In the genomic region with DNA sequence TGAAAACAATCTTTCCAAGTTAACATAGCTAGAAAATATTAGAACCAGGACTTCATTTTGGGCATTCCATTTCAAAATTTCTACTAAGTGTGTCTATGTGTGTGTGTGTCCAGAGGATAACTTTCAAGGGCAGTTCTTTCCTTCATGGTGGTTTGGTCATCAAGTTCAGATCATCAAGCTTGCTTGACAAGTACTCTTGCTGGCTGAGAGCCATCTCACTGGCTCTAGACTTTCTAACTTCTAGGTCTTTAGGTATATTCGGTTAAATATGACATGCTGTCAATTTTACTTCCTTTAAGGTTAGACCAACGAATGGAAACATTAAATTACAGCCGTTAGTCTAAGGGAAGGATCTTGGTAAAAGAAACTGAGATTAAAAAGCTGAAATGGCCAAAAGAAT, we compare ENCODE assay signal across 8 mouse cellular contexts. TPM values are rescaled to one million over a fixed set of nuclear protein-coding genes. Genes with fewer than 3 reads are reported as not detected.
A peak's percentile ranks its signal among the peaks of the same experiment; 100 is the strongest.
DNase-seq lines count a peak whose midpoint lies in the region; ATAC-seq and TF ChIP-seq lines count a peak whose summit lies in the region.

No protein-coding gene starts in this region.

- H3K4me1 ChIP-seq in heart, embryonic 14.5 days (ENCODE audit: control insufficient read depth in 2 of 2, insufficient read depth in 2 of 2, low read length in 2 of 2), result peaks cover 2 to 10% of the 10 kb centered on the region in 2 experiments; a peak in 2 of 4 replicates
- H3K4me1 ChIP-seq in G1E (ENCODE audit: insufficient read depth, low read depth, low read length), result peaks cover 37% of the 10 kb centered on the region
- H3K4me1 ChIP-seq in forebrain, embryonic 14.5 days (ENCODE audit: control insufficient read depth, insufficient read depth, low read length), result 0 out of 2 replicates have a peak, but pooled peaks cover 3% of the 10 kb centered on the region
- H3K4me1 ChIP-seq in liver, embryonic 16.5 days (ENCODE audit: control insufficient read depth, low read depth, low read length), result peaks cover 16% of the 10 kb centered on the region

- H3K27ac ChIP-seq in heart, embryonic 14.5 days (replicated peaks in 1 of 2; ENCODE audit: control insufficient read depth in 1 of 2, insufficient read depth in 1 of 2, low read depth in 2 of 2, low read length in 2 of 2), result no peak overlapping the region
- H3K27ac ChIP-seq in forebrain, embryonic 14.5 days (ENCODE audit: low read depth, low read length), result no peak overlapping the region
- H3K27ac ChIP-seq in liver, embryonic 16.5 days (ENCODE audit: low read length), result no peak overlapping the region

- no peak for ATAC-seq in heart, embryonic 14.5 days (ENCODE audit: insufficient number of reproducible peaks, insufficient read depth, low FRiP score, low read depth)
- ATAC-seq in G1E (ENCODE audit: extremely low read depth, insufficient number of reproducible peaks, low FRiP score, poor library complexity, severe bottlenecking), result no peak
- no peak for ATAC-seq in forebrain, embryonic 14.5 days
- ATAC-seq in liver, embryonic 16.5 days (ENCODE audit: low read depth), result no peak
- ATAC-seq in inflammation-experienced regulatory T-cells, adult 6 months, result no peak

- no peaks in the 10 kb centered on the region for H3K9me3 ChIP-seq in heart, embryonic 14.5 days (ENCODE audit: control insufficient read depth, low read length)
- H3K9me3 ChIP-seq in G1E (replicated peaks), result no peaks in the 10 kb centered on the region
- no peaks in the 10 kb centered on the region for H3K9me3 ChIP-seq in forebrain, embryonic 14.5 days (replicated peaks; ENCODE audit: control insufficient read depth, low read length)
- no peaks in the 10 kb centered on the region; the same call in 1 of the 2 replicates for H3K9me3 ChIP-seq in liver, embryonic 16.5 days (replicated peaks; ENCODE audit: control insufficient read depth, low read length)

- WGBS in heart, embryonic 14.5 days, result 28% methylated on average over 3 of the region's 3 CpGs
- 29% methylated on average over 3 of the region's 3 CpGs for WGBS in forebrain, embryonic 14.5 days
- 11% methylated on average over 3 of the region's 3 CpGs for WGBS in liver, embryonic 16.5 days (ENCODE audit: insufficient replicate concordance)

- no peak for DNase-seq in heart, postnatal 36 days
- DNase-seq in G1E (ENCODE audit: low spot score), result no peak
- no peak for DNase-seq in forebrain, embryonic 14.5 days (ENCODE audit: low spot score)
- DNase-seq in frontal cortex, postnatal 25 days (ENCODE audit: low spot score in 2 of 2), result no peak
- no peak for DNase-seq in embryo, embryonic 9.5 days (ENCODE audit: extremely low spot score)

- no peak for TF ChIP-seq CTCF in G1E (IDR thresholded peaks at IDR 0.05; ENCODE audit: low read depth, low read length)

- no peaks in the 10 kb centered on the region for H3K36me3 ChIP-seq in heart, embryonic 14.5 days (ENCODE audit: control insufficient read depth, insufficient read depth, low read length)
- no peaks in the 10 kb centered on the region for H3K36me3 ChIP-seq in G1E (replicated peaks)
- no peaks in the 10 kb centered on the region for H3K36me3 ChIP-seq in forebrain, embryonic 14.5 days (ENCODE audit: control insufficient read depth, insufficient read depth, low read length)
- no peaks in the 10 kb centered on the region for H3K36me3 ChIP-seq in liver, embryonic 16.5 days (ENCODE audit: control insufficient read depth, insufficient read depth)

- no peaks in the 10 kb centered on the region for H3K27me3 ChIP-seq in heart, embryonic 14.5 days (ENCODE audit: control insufficient read depth, insufficient read depth, low read length)
- peaks cover 2% of the 10 kb centered on the region; the same call in 1 of the 2 replicates for H3K27me3 ChIP-seq in G1E (ENCODE audit: insufficient read depth, low read length)
- no peaks in the 10 kb centered on the region for H3K27me3 ChIP-seq in forebrain, embryonic 14.5 days (replicated peaks; ENCODE audit: control insufficient read depth, insufficient read depth, low read length)
- no peaks in the 10 kb centered on the region for H3K27me3 ChIP-seq in liver, embryonic 16.5 days (ENCODE audit: control insufficient read depth, insufficient read depth, low read depth, low read length)

- H3K4me2 ChIP-seq in heart, embryonic 14.5 days (ENCODE audit: low read length), result peak overlapping the region; percentile 55
- H3K4me2 ChIP-seq in forebrain, embryonic 14.5 days (ENCODE audit: low read length), result peak overlapping the region; percentile 70
- H3K4me2 ChIP-seq in liver, embryonic 16.5 days (ENCODE audit: low read depth, low read length), result peak overlapping the region; percentile 95

- no peak overlapping the region for H3K9ac ChIP-seq in heart, embryonic 14.5 days (ENCODE audit: low read length)
- H3K9ac ChIP-seq in forebrain, embryonic 14.5 days (ENCODE audit: low read length), result no peak overlapping the region
- peak overlapping the region; percentile 94 for H3K9ac ChIP-seq in liver, embryonic 16.5 days (ENCODE audit: low read depth, low read length)

- intact Hi-C loops in heart, postnatal 36 days (cut with DNase I), result no loop called here

- H3K4me3 ChIP-seq in heart, embryonic 14.5 days (ENCODE audit: control insufficient read depth in 1 of 2, insufficient read depth in 1 of 2, low read depth in 1 of 2, low read length in 2 of 2), result peak overlapping the region; percentile 75 to 88
- peak overlapping the region; percentile 92 for H3K4me3 ChIP-seq in G1E (ENCODE audit: low read depth, low read length)
- peak overlapping the region; percentile 64 for H3K4me3 ChIP-seq in forebrain, embryonic 14.5 days (ENCODE audit: low read depth, low read length)
- H3K4me3 ChIP-seq in liver, embryonic 16.5 days (ENCODE audit: low read depth, low read length), result peak overlapping the region; percentile 95

RNA-seq across cellular contexts. Expression of a gene that starts 0.5 kb away (rescaled TPM):
- 20.7 and 22.3 TPM in 2 replicates for polyA plus RNA-seq in heart, embryonic 14.5 days (2014; fragmentation: Nextera tagmentation; extraction: Ambion mirVana)
- 10 to 100 TPM; 23.5 to 25.4 TPM for total RNA-seq in heart, postnatal 36 days (2021)
- total RNA-seq in G1E (2014; fragmentation: Nextera tagmentation), result 61.0 and 66.6 TPM in 2 replicates
- total RNA-seq in G1E (2017), result 17.5 and 20.9 TPM in 2 replicates
- polyA plus RNA-seq in G1E (2012), result 2.6 and 7.2 TPM in 2 replicates
- polyA plus RNA-seq in forebrain, embryonic 14.5 days (2014; fragmentation: Nextera tagmentation; extraction: Ambion mirVana), result 26.8 and 29.1 TPM in 2 replicates
- polyA plus RNA-seq in liver, embryonic 16.5 days (2015; fragmentation: Nextera tagmentation; extraction: Ambion mirVana), result 12.6 and 13.7 TPM in 2 replicates
- 10 to 100 TPM; 22.5 to 33.8 (median 26.2) TPM for polyA plus RNA-seq in inflammation-experienced regulatory T-cells, adult 6 months (2017; shearing (Covaris generic))

RNA-seq across cellular contexts. Expression of a gene that starts 12.2 kb away (rescaled TPM):
- polyA plus RNA-seq in heart, embryonic 14.5 days (2014; fragmentation: Nextera tagmentation; extraction: Ambion mirVana), result 24.0 and 27.7 TPM in 2 replicates
- total RNA-seq in heart, postnatal 36 days (2021), result 10 to 100 TPM; 10.7 to 12.9 TPM
- total RNA-seq in G1E (2014; fragmentation: Nextera tagmentation) (18.9 and 22.5 TPM in 2 replicates), G1E (2017) (26.4 and 28.2 TPM in 2 replicates)
- 0.41 and 0.60 TPM in 2 replicates for polyA plus RNA-seq in G1E (2012)
- polyA plus RNA-seq in forebrain, embryonic 14.5 days (2014; fragmentation: Nextera tagmentation; extraction: Ambion mirVana), result 63.3 and 71.0 TPM in 2 replicates
- 12.0 and 14.3 TPM in 2 replicates for polyA plus RNA-seq in liver, embryonic 16.5 days (2015; fragmentation: Nextera tagmentation; extraction: Ambion mirVana)
- polyA plus RNA-seq in inflammation-experienced regulatory T-cells, adult 6 months (2017; shearing (Covaris generic)), result 10 to 100 TPM; 43.5 to 52.5 (median 44.7) TPM

RNA-seq across cellular contexts. Expression of a gene that starts 58.3 kb away (rescaled TPM):
- 9.5 and 9.9 TPM in 2 replicates for polyA plus RNA-seq in heart, embryonic 14.5 days (2014; fragmentation: Nextera tagmentation; extraction: Ambion mirVana)
- total RNA-seq in heart, postnatal 36 days (2021), result 10 to 100 TPM; 15.8 to 16.6 TPM
- total RNA-seq in G1E (2014; fragmentation: Nextera tagmentation), result 38.1 and 40.4 TPM in 2 replicates
- 35.1 and 37.2 TPM in 2 replicates for total RNA-seq in G1E (2017)
- polyA plus RNA-seq in G1E (2012), result 4.9 and 6.8 TPM in 2 replicates
- 17.1 and 20.2 TPM in 2 replicates for polyA plus RNA-seq in forebrain, embryonic 14.5 days (2014; fragmentation: Nextera tagmentation; extraction: Ambion mirVana)
- 2.9 and 3.2 TPM in 2 replicates for polyA plus RNA-seq in liver, embryonic 16.5 days (2015; fragmentation: Nextera tagmentation; extraction: Ambion mirVana)
- 10 to 100 TPM in 1 of 3 experiments, 1 to 10 TPM in 2; 7.8 to 10.7 (median 9.9) TPM for polyA plus RNA-seq in inflammation-experienced regulatory T-cells, adult 6 months (2017; shearing (Covaris generic))
